Mouse (Mus musculus) ovary, adult 10 weeks (tissue): ENCODE measurements around the gene Mavs. TPM values are rescaled to one million over a fixed set of nuclear protein-coding genes. Genes with fewer than 3 reads are reported as not detected.

Source experiments
- polyA plus RNA-seq: library from polyadenylated mRNA; stranded (reverse); fragments of 350-450 nt; fragmentation: Illumina TruSeq; extraction: RNeasy Lipid Tissue Mini Kit (QIAGEN cat#74804); gene quantifications from one replicate; pipeline ENCODE4 v1.2.3, GENCODE M21; 2014

Mavs gene
- 5.8 TPM for polyA plus RNA-seq

GRCm38 (mm10) chr2:131233307-131234126 lies at the start of gene Mavs:
Gene Mavs (plus strand): TSS chr2:131234063.

GRCm38 (mm10) chr2:131186771-131187601 lies 46.9 kb upstream of the Mavs start, which contains the start of the genes Cdc25b and Spef1:
Gene Cdc25b (plus strand): TSS chr2:131186949.
Gene Spef1 (minus strand): TSS chr2:131187282.

GRCm38 (mm10) chr2:131206778-131207177 lies 27.1 kb upstream of the Mavs start, which contains the start of gene Ap5s1:
Gene Ap5s1 (plus strand): TSS chr2:131207078.

GRCm38 (mm10) chr2:131262213-131262672 lies 28.4 kb downstream of the Mavs start, which contains the start of gene Pank2:
Gene Pank2 (plus strand): TSS chr2:131262495.

Other genes starting within 250 kb of the Mavs start
- gene Gfra4, start 191.0 kb upstream of the Mavs start, polyA plus RNA-seq = 0.34 TPM
- 0.57 TPM for gene Adam33, start 170.2 kb upstream of the Mavs start, polyA plus RNA-seq
- 1.2 TPM for gene Siglec1, start 147.3 kb upstream of the Mavs start, polyA plus RNA-seq
- gene Hspa12b, start 106.8 kb upstream of the Mavs start, polyA plus RNA-seq = 1.5 TPM
- gene Gm11037, start 100.6 kb upstream of the Mavs start, polyA plus RNA-seq = not detected
- 0.94 TPM for gene 1700037H04Rik, start 74.0 kb upstream of the Mavs start, polyA plus RNA-seq
- gene Cenpb, start 54.0 kb upstream of the Mavs start, polyA plus RNA-seq = 15.5 TPM
- 4.8 TPM for gene Cdc25b, start 47.1 kb upstream of the Mavs start, polyA plus RNA-seq
- 3.1 TPM for gene Spef1, start 46.8 kb upstream of the Mavs start, polyA plus RNA-seq
- 3.4 TPM for gene Ap5s1, start 27.0 kb upstream of the Mavs start, polyA plus RNA-seq
- gene Pank2, start 28.4 kb downstream of the Mavs start, polyA plus RNA-seq = 79.5 TPM
- 14.7 TPM for gene Rnf24, start 118.8 kb downstream of the Mavs start, polyA plus RNA-seq